Mouse (Mus musculus): ENCODE data around the gene Dcaf15. TPM values are rescaled to one million over a fixed set of nuclear protein-coding genes. Genes with fewer than 3 reads are reported as not detected.
A peak's percentile ranks its signal among the peaks of the same experiment; 100 is the strongest.

Dcaf15 gene
- polyA plus RNA-seq, 1 experiment: 73.4 TPM

- DNase-seq (ENCODE audit: low read depth, low spot score): peak; percentile 67
- WGBS: 8% methylated on average over 3 of the region's 3 CpGs
Observed at GRCm38 (mm10) chr8:84103601-84104000, 967 bp downstream of the Dcaf15 start.

GRCm38 (mm10) chr8:84101476-84102270 is 2.9 kb downstream of the Dcaf15 start:
- WGBS: 88% methylated on average over 25 of the region's 25 CpGs
- DNase-seq (ENCODE audit: low read depth, low spot score): no peak

DNA sequence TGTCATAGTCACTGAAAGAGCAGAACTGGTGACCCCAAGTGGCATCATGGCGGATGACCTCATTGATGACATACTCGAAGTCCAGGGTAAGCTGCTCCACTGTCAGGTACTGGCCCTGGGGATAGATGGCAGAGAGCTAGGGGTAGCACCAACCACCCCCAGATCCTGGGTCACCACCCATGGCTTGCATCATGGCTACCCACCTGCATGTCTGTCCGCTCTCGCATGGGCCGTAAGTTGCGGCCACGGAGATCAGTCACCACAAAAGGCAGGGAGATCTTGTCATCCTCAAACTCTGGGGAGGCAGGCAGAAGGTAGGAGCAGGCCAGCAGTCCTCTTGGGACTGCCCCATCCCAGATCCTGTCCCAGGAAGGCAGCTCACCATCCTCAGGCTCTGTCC is 6.2 kb downstream of the Dcaf15 start:
- no peak for DNase-seq (ENCODE audit: low read depth, low spot score)
- 94% methylated on average over 7 of the region's 7 CpGs for WGBS

GRCm38 (mm10) chr8:84096061-84096460 is 8.5 kb downstream of the Dcaf15 start:
- no peak for DNase-seq (ENCODE audit: low read depth, low spot score)
- 59% methylated on average over 8 of the region's 8 CpGs for WGBS

DNA sequence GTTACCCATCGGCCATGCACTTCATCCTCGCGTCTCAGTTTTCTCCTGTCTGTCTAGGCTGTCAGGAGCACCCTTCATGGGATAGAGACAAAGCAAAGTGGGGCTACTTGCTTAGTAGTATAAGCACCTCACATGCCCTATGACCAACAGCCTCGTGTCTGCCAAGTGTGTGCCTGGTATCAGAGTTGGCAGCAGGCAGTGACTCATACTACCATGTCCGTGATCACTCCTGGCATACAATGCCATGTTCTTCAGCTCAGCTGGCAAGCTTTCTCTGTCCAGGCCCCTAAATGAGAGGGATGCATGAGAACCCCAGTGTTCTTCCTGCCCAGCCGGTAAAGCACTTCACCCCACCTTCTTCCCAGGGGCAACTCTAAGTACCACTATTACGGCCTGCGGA is 14.0 kb downstream of the Dcaf15 start:
- no peak for DNase-seq (ENCODE audit: low read depth, low spot score)
- WGBS: 86% methylated on average over 8 of the region's 8 CpGs

GRCm38 (mm10) chr8:84089277-84089676 is 15.3 kb downstream of the Dcaf15 start:
- no peak for DNase-seq (ENCODE audit: low read depth, low spot score)
- 30% methylated on average over 9 of the region's 9 CpGs for WGBS

DNA sequence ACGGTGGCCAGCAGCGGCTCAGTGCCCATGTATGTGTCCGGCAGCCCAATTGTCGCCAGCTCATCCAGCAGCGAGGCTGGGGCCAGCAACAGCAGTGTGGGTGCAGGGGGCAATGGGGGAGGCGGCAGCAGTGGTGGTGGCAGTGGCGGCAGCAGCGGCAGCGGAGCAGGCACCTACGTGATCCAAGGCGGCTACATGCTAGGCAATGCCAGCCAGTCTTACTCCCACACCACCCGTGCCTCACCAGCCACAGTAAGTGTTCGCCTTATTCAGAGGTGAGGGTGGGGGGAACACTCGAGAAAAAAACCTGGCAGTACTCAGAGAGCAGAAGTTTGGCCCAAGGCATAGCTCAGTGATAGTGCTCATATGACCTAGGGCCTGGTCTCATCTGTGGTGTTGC is 16.7 kb downstream of the Dcaf15 start:
- WGBS: 96% methylated on average over 14 of the region's 14 CpGs
- no peak for DNase-seq (ENCODE audit: low read depth, low spot score)

DNA sequence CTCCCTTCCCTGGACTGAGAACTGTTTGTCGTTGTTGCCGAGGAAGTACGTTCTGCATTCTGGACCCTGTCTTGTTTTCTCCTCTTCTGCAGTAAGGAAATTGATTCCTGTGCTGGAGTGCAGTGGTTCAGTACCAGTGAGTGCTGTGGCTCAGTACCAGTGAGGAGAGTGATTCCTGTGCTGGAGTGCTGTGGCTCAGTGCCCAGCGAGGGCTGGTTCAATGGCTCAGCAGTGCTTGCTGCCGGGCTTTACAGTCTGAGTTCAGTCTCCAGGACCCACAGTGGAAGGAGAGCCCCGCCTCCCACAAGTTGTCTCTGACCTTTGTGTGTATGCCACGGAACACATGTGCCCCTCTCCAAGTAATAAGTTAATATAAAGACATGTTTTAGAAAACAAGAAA is 17.4 kb downstream of the Dcaf15 start:
- 88% methylated on average over 7 of the region's 7 CpGs for WGBS
- DNase-seq (ENCODE audit: low read depth, low spot score): no peak

DNA sequence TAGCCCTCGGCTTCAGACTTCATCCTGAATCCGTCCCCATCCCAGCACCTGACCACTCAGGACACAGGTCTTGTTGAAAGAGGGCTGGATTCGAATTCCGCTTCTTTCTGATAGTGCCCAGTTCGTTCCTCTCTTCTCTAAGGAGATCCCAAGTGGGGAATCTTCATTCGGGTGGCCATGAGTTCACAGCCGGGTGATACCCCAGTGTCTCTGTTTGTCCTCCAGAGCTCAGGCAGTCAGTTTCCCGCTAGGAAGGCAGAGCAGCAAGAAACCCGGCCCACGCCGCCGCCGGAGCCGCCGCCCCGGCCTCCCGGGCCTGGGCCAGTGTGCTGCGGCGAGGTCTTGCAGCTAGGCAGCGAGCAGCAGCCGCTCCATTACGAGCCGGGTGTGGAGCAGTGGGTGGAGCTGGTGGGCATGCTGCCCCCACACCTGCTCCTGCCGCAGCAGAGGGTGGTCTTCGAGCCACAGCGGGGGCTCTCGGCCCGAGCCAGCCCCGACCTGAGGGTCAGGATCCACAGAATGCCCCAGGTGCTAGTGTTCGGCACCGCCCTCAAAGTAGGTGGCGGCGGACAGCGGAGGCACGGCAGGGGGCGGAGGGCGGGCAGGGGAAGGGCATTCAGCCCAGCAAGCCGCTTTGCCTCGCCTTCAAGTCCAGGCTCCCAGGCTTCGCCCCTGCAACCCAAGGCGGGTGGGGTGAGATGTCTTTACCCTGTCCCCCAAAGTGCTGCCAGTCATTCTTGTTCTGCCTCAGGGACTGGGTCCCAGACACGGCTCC is 20.0 kb downstream of the Dcaf15 start:
- DNase-seq (ENCODE audit: low read depth, low spot score): no peak
- 81% methylated on average over 42 of the region's 42 CpGs for WGBS

- 61% methylated on average over 8 of the region's 8 CpGs for WGBS
- DNase-seq (ENCODE audit: low read depth, low spot score): no peak
Observed at GRCm38 (mm10) chr8:84083829-84084241, 20.7 kb downstream of the Dcaf15 start.

GRCm38 (mm10) chr8:84079206-84079605 is 25.4 kb downstream of the Dcaf15 start:
- DNase-seq (ENCODE audit: low read depth, low spot score): no peak
- WGBS: 80% methylated on average over 5 of the region's 5 CpGs

GRCm38 (mm10) chr8:84076849-84077248 is 27.7 kb downstream of the Dcaf15 start:
- WGBS: 87% methylated on average over 3 of the region's 3 CpGs
- no peak for DNase-seq (ENCODE audit: low read depth, low spot score)

DNA sequence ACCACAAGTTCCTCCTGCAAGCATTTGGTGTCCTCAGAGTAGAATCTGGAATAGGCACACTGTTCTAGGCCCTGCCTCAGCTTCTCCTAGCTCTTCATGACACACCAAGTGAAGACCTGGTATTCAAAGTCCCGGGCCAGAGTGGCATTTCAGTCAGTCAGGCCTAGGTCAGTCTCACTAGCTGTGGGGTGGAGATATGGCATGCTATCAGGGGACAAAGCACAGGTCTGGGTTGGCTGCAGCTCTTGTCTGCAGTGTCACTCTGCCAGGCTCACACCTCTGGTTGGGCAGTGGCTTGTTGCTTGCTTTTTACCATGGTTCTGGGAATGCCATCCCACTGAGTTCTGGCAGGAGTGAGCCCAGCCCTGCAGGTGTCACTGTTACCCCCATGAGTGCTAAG is 28.2 kb downstream of the Dcaf15 start:
- no peak for DNase-seq (ENCODE audit: low read depth, low spot score)
- 90% methylated on average over 1 of the region's 1 CpGs for WGBS

DNA sequence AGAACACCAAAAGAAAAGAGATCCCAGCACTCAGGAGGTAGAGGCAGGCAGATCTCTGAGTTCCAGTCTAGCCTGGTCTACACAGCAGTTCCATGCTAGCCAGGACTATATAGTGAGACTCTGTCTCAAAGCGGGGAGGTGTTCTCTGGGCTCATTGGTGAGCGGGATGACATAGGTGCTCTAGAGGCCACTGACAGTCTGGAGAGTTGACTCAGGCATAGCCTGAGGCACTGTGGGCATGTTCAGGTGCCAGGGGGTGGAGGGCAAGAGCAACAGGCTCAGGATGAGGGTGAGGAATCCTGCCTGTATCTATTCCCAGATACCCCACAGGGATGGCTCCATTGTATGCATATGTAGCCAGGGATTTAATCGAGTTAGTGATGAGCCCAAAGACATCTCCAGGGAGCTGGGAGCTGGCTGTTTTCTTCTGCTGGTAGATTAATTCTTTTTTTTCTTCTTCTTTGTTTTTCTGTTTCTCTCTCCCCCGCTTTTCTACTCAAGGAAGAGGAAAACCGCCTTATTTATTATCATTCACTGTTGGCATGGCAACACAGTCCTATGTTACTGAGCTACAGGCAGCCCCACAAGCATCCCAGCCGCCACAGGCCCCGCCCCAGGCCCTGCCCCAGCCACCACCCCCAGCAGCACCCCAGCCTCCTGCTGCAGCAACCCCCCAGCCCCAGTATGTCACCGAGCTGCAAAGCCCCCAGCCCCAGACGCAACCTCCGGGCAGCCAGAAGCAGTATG is 31.2 kb downstream of the Dcaf15 start:
- DNase-seq (ENCODE audit: low read depth, low spot score): no peak
- WGBS: 58% methylated on average over 10 of the region's 10 CpGs

DNA sequence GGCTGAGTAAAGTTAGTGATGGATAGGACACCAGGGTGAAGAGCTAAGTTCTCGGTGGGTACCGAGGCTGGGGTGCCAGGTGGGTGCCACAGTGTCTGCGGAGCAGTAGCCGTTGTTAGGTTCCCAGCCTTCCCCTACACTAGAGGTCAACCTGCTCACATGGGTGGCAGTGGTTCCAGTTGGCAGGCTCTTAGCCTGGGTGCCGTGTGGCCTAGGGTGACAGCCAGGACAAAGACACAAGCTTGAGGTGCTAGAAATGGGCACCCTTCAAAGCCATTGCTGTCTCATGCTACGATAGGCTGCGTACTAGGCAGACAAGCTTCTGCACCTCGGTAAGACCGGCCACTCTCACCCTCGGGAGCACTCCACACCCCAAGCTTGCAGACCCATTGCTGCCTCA is 32.2 kb downstream of the Dcaf15 start:
- no peak for DNase-seq (ENCODE audit: low read depth, low spot score)
- WGBS: 87% methylated on average over 10 of the region's 10 CpGs

- 64% methylated on average over 3 of the region's 3 CpGs for WGBS
- DNase-seq (ENCODE audit: low read depth, low spot score): no peak
Observed at GRCm38 (mm10) chr8:84071921-84072320, 32.6 kb downstream of the Dcaf15 start.

GRCm38 (mm10) chr8:84070667-84071066 is 33.9 kb downstream of the Dcaf15 start:
- DNase-seq (ENCODE audit: low read depth, low spot score): no peak
- 46% methylated on average over 2 of the region's 2 CpGs for WGBS

DNA sequence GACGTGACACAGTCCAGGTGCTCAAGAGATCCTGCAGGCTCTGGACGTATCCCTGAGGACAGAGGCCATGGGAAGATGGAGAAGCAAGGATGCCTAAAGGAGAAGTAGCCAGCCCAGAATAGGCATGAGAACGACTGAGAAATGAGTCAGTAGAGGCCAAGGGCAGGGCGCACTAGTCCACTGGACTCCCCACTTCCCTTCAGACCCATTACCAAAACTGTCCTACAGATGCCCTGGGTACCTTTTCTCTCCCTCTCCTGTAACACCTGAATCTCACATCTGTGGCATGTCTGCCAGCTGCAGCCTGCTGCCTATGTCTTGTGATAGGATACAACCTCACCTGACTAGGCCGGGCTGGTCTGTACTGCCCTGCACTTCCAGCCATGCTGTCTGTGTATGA is 34.3 kb downstream of the Dcaf15 start:
- WGBS: 77% methylated on average over 5 of the region's 5 CpGs

GRCm38 (mm10) chr8:84069750-84070149 is 34.8 kb downstream of the Dcaf15 start:
- DNase-seq (ENCODE audit: low read depth, low spot score): no peak
- 56% methylated on average over 2 of the region's 2 CpGs for WGBS

More for the DNA sequence above, 34.3 kb downstream of the Dcaf15 start:
- DNase-seq (ENCODE audit: low read depth, low spot score): no peak

GRCm38 (mm10) chr8:84069169-84069568 is 35.4 kb downstream of the Dcaf15 start:
- WGBS: 8% methylated on average over 1 of the region's 1 CpGs
- peak; percentile 36 for DNase-seq (ENCODE audit: low read depth, low spot score)

Measured in large intestine, adult 2 months (tissue).